Comparison of ENCODE assay signal across 20 mouse cellular contexts in genomic region chrX:162541961-162542360, GRCm38 (mm10).
A peak's percentile ranks its signal among the peaks of the same experiment; 100 is the strongest.
DNase-seq lines count a peak whose midpoint lies in the region; ATAC-seq and TF ChIP-seq lines count a peak whose summit lies in the region.
"Had no signal": no experiment of that assay in that cellular context is flagged by ENCODE, and none has a peak within 500 bp of the region (broad histone marks: within the 10 kb centered on the region; RNA-seq: fewer than 3 reads in every experiment).

No protein-coding gene starts in this region.

- H3K9me3 ChIP-seq in CH12.LX (replicated peaks; ENCODE audit: low read length) = no peaks in the 10 kb centered on the region
- H3K9me3 ChIP-seq: embryonic facial prominence, embryonic 13.5 days; embryonic facial prominence, embryonic 15.5 days; forebrain, embryonic 10.5 days; forebrain, embryonic 12.5 days had no signal

- ATAC-seq in common myeloid progenitor, adult 5-6 weeks (replicated peaks; ENCODE audit: low read depth, poor library complexity, severe bottlenecking) = peak; percentile 39; the same call in 1 of the 2 replicates
- ATAC-seq in megakaryocyte progenitor cell, adult 5-6 weeks (replicated peaks; ENCODE audit: poor library complexity) = peak; percentile 69
- ATAC-seq: activated CD4-positive, CD25-positive, alpha-beta regulatory T cell, adult 4 months; CD4-positive, CD25-positive, alpha-beta regulatory T cell, adult 4 months had no signal

- H3K27me3 ChIP-seq in CH12.LX (replicated peaks) = no peaks in the 10 kb centered on the region
- H3K27me3 ChIP-seq: embryonic facial prominence, embryonic 15.5 days had no signal

- TF ChIP-seq RAD21 in CH12.LX (IDR thresholded peaks at IDR 0.05; ENCODE audit: low read depth, low read length) = no peak

- in situ Hi-C loops in CH12.LX (cut with MboI; ENCODE audit: low pct_ligation_motif_present, low pct_unique_long_range_greater_than_20kb, low sequenced_read_pairs) = no loop called here

- no peak for TF ChIP-seq EP300 in CH12.LX (IDR thresholded peaks at IDR 0.05; ENCODE audit: low read length)

- H3K4me2 ChIP-seq in CH12.LX (ENCODE audit: insufficient read depth, low read depth, poor library complexity, severe bottlenecking) = no peak overlapping the region
- H3K4me2 ChIP-seq: embryonic facial prominence, embryonic 13.5 days; embryonic facial prominence, embryonic 15.5 days; forebrain, embryonic 12.5 days had no signal

- no peak overlapping the region for H3K9ac ChIP-seq in CH12.LX (ENCODE audit: insufficient read depth, low read depth)
- H3K9ac ChIP-seq: embryonic facial prominence, embryonic 13.5 days; embryonic facial prominence, embryonic 15.5 days; forebrain, embryonic 12.5 days had no signal

- H3K27ac ChIP-seq in CH12.LX (ENCODE audit: insufficient read depth, low read depth) = no peak overlapping the region
- H3K27ac ChIP-seq: embryonic facial prominence, embryonic 13.5 days; embryonic facial prominence, embryonic 15.5 days; forebrain, embryonic 10.5 days; forebrain, embryonic 12.5 days had no signal

- H3K79me2 ChIP-seq in CH12.LX (replicated peaks; ENCODE audit: control insufficient read depth, extremely low read depth, insufficient read depth, poor library complexity, severe bottlenecking) = no peaks in the 10 kb centered on the region

- no peaks in the 10 kb centered on the region for H3K36me3 ChIP-seq in CH12.LX (replicated peaks in 1 of 2; ENCODE audit: control insufficient read depth in 1 of 2, insufficient read depth in 1 of 2, low read length in 1 of 2)
- H3K36me3 ChIP-seq: embryonic facial prominence, embryonic 13.5 days; embryonic facial prominence, embryonic 15.5 days; forebrain, embryonic 10.5 days; forebrain, embryonic 12.5 days had no signal

- dilution Hi-C loops in CH12.LX (cut with MboI; ENCODE audit: extremely low pct_ligation_motif_present, extremely low pct_unique_long_range_greater_than_20kb, low sequenced_read_pairs) = no loop called here

- DNase-seq in A20 (ENCODE audit: low read depth, low spot score) (peak; percentile 2), CH12.LX (ENCODE audit: extremely low read depth) (peak; percentile 5), liver (no peak)
- no peak for DNase-seq in adrenal gland, postnatal 10 days
- DNase-seq in kidney, postnatal 14 days = no peak
- DNase-seq: adrenal gland, adult 8-10 months; adrenal gland, postnatal 25 days; B cell, adult 2 months; cerebellum, adult 11 months; cerebellum, postnatal 25 days; embryo, embryonic 11 days had no signal

- peaks cover 0 to 15% of the 10 kb centered on the region in 2 experiments; a peak in 2 of 4 replicates for H3K4me1 ChIP-seq in CH12.LX (ENCODE audit: control insufficient read depth in 1 of 2, insufficient read depth in 2 of 2)
- H3K4me1 ChIP-seq: embryonic facial prominence, embryonic 15.5 days; forebrain, embryonic 10.5 days; forebrain, embryonic 12.5 days had no signal

- no peak for TF ChIP-seq POLR2A in CH12.LX (IDR thresholded peaks at IDR 0.05; ENCODE audit: low read depth, low read length)

- H3K4me3 ChIP-seq in CH12.LX (replicated peaks in 1 of 3; ENCODE audit: low read depth in 2 of 3, low read length in 2 of 3, poor library complexity in 1 of 3) = no peak overlapping the region
- H3K4me3 ChIP-seq: embryonic facial prominence, embryonic 13.5 days; embryonic facial prominence, embryonic 15.5 days; erythroblast, embryonic 14.5 days; forebrain, embryonic 10.5 days; forebrain, embryonic 12.5 days had no signal

- TF ChIP-seq CTCF in CH12.LX (conservative IDR thresholded peaks at IDR 0.05 in 1 of 2, IDR thresholded peaks at IDR 0.05 in 1 of 2; ENCODE audit: low read depth in 2 of 2, low read length in 2 of 2) = no peak

TF ChIP-seq in CH12.LX, 34 proteins besides CTCF, POLR2A, EP300 and RAD21:
- TF ChIP-seq ZMIZ1 (IDR thresholded peaks at IDR 0.05; ENCODE audit: low read depth, low read length) (no peak), PAX5 (IDR thresholded peaks at IDR 0.05; ENCODE audit: low read length) (no peak), ZKSCAN1 (IDR thresholded peaks at IDR 0.05; ENCODE audit: borderline replicate concordance, low read depth, low read length) (no peak), MEF2A (IDR thresholded peaks at IDR 0.05; ENCODE audit: borderline replicate concordance, low read depth, low read length) (no peak), BHLHE40 (IDR thresholded peaks at IDR 0.05; ENCODE audit: low read depth, low read length) (no peak), MXI1 (IDR thresholded peaks at IDR 0.05; ENCODE audit: low read depth, low read length) (no peak), IRF4 (IDR thresholded peaks at IDR 0.05; ENCODE audit: low read depth, low read length) (no peak), KAT2A (IDR thresholded peaks at IDR 0.05; ENCODE audit: insufficient replicate concordance, low read length) (no peak), MYC (IDR thresholded peaks at IDR 0.05; ENCODE audit: low read depth, low read length) (no peak), MAFK (IDR thresholded peaks at IDR 0.05; ENCODE audit: insufficient replicate concordance, low read length) (no peak), ETS1 (conservative IDR thresholded peaks at IDR 0.05; ENCODE audit: low read depth, low read length) (no peak), CHD1 (IDR thresholded peaks at IDR 0.05; ENCODE audit: low read depth, low read length) (no peak), MAZ (IDR thresholded peaks at IDR 0.05; ENCODE audit: low read depth, low read length) (no peak), NRF1 (IDR thresholded peaks at IDR 0.05; ENCODE audit: low read depth, low read length) (no peak), ZNF384 (IDR thresholded peaks at IDR 0.05; ENCODE audit: low read depth, low read length) (no peak), NELFE (IDR thresholded peaks at IDR 0.05; ENCODE audit: low read depth, low read length) (no peak), USF2 (conservative IDR thresholded peaks at IDR 0.05; ENCODE audit: low read depth, low read length) (no peak), GABPA (IDR thresholded peaks at IDR 0.05; ENCODE audit: insufficient replicate concordance, low read depth, low read length) (no peak), TCF12 (IDR thresholded peaks at IDR 0.05; ENCODE audit: low read depth, low read length) (no peak), RCOR1 (conservative IDR thresholded peaks at IDR 0.05; ENCODE audit: low read depth, low read length) (no peak)

Comparison
In these comparisons a context has a peak if more than half of its experiments do, and no peak if none do; other contexts are left out.
1. DNase-seq: peak in A20 (single experiment) and CH12.LX (single experiment); none in liver (single experiment), adrenal gland, postnatal 10 days (single experiment) and kidney, postnatal 14 days (single experiment).